Mouse (Mus musculus): ENCODE measurements around the gene Lypd5. TPM values are rescaled to one million over a fixed set of nuclear protein-coding genes. Genes with fewer than 3 reads are reported as not detected.

The Lypd5 gene
- polyA plus RNA-seq (2015; fragmentation: Nextera tagmentation; extraction: Ambion mirVana), result not detected in 2 replicates

- no peaks in the 10 kb centered on the region for H3K4me1 ChIP-seq (ENCODE audit: control insufficient read depth, low read depth, low read length)
- 33% methylated on average over 6 of the region's 6 CpGs for WGBS (ENCODE audit: insufficient replicate concordance)
- H3K4me3 ChIP-seq (ENCODE audit: low read depth, low read length), result no peak within 1 kb of the TSS
- H3K27ac ChIP-seq (ENCODE audit: low read length), result no peak within 1 kb of the TSS
- no peak for ATAC-seq (ENCODE audit: low read depth)
- no peaks in the 10 kb centered on the region for H3K9me3 ChIP-seq (replicated peaks; ENCODE audit: control insufficient read depth, low read length)
- H3K9ac ChIP-seq (ENCODE audit: low read depth, low read length), result no peak within 1 kb of the TSS
- no peaks in the 10 kb centered on the region; the same call in 1 of the 2 replicates for H3K27me3 ChIP-seq (ENCODE audit: control insufficient read depth, insufficient read depth, low read depth, low read length)
- H3K36me3 ChIP-seq (ENCODE audit: control insufficient read depth, insufficient read depth), result no peaks in the 10 kb centered on the region
- H3K4me2 ChIP-seq (ENCODE audit: low read depth, low read length), result no peak within 1 kb of the TSS
Observed at GRCm38 (mm10) chr7:24348896-24349295, at the start of gene Lypd5. Lypd5 (plus strand) TSS chr7:24349196.

GRCm38 (mm10) chr7:24299823-24300481 lies 49.0 kb upstream of the Lypd5 start:
- Histone ChIP-seq H3K9me3 (replicated peaks; ENCODE audit: control insufficient read depth, low read length) (no peaks in the 10 kb centered on the region), H3K9ac (ENCODE audit: low read depth, low read length) (peak overlapping the region; percentile 30; the same call in 1 of the 2 replicates), H3K27me3 (ENCODE audit: control insufficient read depth, insufficient read depth, low read depth, low read length) (no peaks in the 10 kb centered on the region), H3K36me3 (ENCODE audit: control insufficient read depth, insufficient read depth) (no peaks in the 10 kb centered on the region), H3K4me3 (ENCODE audit: low read depth, low read length) (peak overlapping the region; percentile 74), H3K4me1 (ENCODE audit: control insufficient read depth, low read depth, low read length) (peaks cover 12% of the 10 kb centered on the region), H3K27ac (ENCODE audit: low read length) (no peak overlapping the region), H3K4me2 (ENCODE audit: low read depth, low read length) (peak overlapping the region; percentile 94)
- ATAC-seq (ENCODE audit: low read depth), result no peak
- under 1% methylated on average over 18 of the region's 18 CpGs for WGBS (ENCODE audit: insufficient replicate concordance)

GRCm38 (mm10) chr7:24300771-24301282 lies 48.2 kb upstream of the Lypd5 start, which contains the start of gene Zfp61:
Zfp61 (minus strand) TSS chr7:24301232.
- ATAC-seq (ENCODE audit: low read depth), result peak; percentile 75
- H3K27me3 ChIP-seq (ENCODE audit: control insufficient read depth, insufficient read depth, low read depth, low read length), result no peaks in the 10 kb centered on the region
- H3K4me3 ChIP-seq (ENCODE audit: low read depth, low read length), result peak within 1 kb of the TSS; percentile 74
- peak within 1 kb of the TSS; percentile 55 for H3K9ac ChIP-seq (ENCODE audit: low read depth, low read length)
- H3K27ac ChIP-seq (ENCODE audit: low read length), result no peak within 1 kb of the TSS
- peak within 1 kb of the TSS; percentile 94 for H3K4me2 ChIP-seq (ENCODE audit: low read depth, low read length)
- no peaks in the 10 kb centered on the region for H3K36me3 ChIP-seq (ENCODE audit: control insufficient read depth, insufficient read depth)
- H3K9me3 ChIP-seq (replicated peaks; ENCODE audit: control insufficient read depth, low read length), result no peaks in the 10 kb centered on the region
- 4% methylated on average over 13 of the region's 13 CpGs for WGBS (ENCODE audit: insufficient replicate concordance)
- H3K4me1 ChIP-seq (ENCODE audit: control insufficient read depth, low read depth, low read length), result peaks cover 12% of the 10 kb centered on the region

DNA sequence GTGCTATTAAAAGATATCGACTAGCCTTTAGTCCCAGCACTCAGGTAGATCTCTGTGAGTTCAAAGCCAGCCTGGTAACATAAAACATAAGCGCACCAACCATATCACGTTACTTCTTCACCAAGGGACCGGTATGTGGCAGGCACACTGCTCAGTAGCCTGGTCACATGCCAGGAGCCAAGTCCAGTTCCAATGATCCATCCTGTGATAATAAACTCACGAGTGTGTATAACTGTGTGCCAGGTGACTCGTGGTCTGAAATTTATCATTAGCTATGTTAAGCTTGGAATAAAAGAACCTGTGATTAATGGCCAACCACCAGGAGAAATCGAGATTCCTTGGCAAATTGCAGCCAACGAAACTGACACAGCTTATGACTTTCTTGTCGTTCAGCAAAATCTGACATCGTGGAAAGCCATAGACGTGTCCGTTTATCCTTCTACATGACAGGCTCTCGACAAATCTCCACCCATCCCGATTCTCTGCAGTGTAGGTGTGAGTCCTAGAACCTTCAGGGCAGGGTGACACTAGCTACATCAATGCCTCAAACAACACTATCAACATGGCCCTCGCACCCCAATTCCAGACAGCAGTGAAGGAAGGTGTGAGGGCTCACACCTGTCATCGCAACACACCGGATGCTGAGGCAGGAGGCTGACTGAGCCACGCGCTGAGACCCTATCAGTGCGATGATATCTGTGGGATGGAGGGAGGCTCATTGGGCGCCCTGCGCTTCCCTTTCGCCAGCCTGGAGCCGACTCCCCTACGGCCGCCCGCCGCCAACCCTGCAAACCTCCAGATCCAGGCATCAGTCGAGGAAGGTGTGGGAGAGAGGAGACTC lies 33.0 kb upstream of the Lypd5 start:
- WGBS (ENCODE audit: insufficient replicate concordance), result 25% methylated on average over 29 of the region's 29 CpGs
- Histone ChIP-seq H3K9ac (ENCODE audit: low read depth, low read length) (peak overlapping the region; percentile 64), H3K4me3 (ENCODE audit: low read depth, low read length) (peak overlapping the region; percentile 69), H3K27ac (ENCODE audit: low read length) (0 out of 2 replicates have a peak overlapping the region, but pooled peaks have one; percentile 45), H3K9me3 (replicated peaks; ENCODE audit: control insufficient read depth, low read length) (no peaks in the 10 kb centered on the region), H3K27me3 (ENCODE audit: control insufficient read depth, insufficient read depth, low read depth, low read length) (no peaks in the 10 kb centered on the region), H3K4me2 (ENCODE audit: low read depth, low read length) (peak overlapping the region; percentile 87), H3K36me3 (ENCODE audit: control insufficient read depth, insufficient read depth) (no peaks in the 10 kb centered on the region), H3K4me1 (ENCODE audit: control insufficient read depth, low read depth, low read length) (peaks cover 10% of the 10 kb centered on the region)
- ATAC-seq (ENCODE audit: low read depth), result peak; percentile 45

- Histone ChIP-seq H3K36me3 (ENCODE audit: control insufficient read depth, insufficient read depth) (no peaks in the 10 kb centered on the region), H3K4me1 (ENCODE audit: control insufficient read depth, low read depth, low read length) (peaks cover 10% of the 10 kb centered on the region), H3K27me3 (ENCODE audit: control insufficient read depth, insufficient read depth, low read depth, low read length) (no peaks in the 10 kb centered on the region), H3K4me2 (ENCODE audit: low read depth, low read length) (peak within 1 kb of the TSS; percentile 87), H3K27ac (ENCODE audit: low read length) (peak within 1 kb of the TSS; percentile 75; the same call in 1 of the 2 replicates), H3K9ac (ENCODE audit: low read depth, low read length) (peak within 1 kb of the TSS; percentile 74), H3K9me3 (replicated peaks; ENCODE audit: control insufficient read depth, low read length) (no peaks in the 10 kb centered on the region), H3K4me3 (ENCODE audit: low read depth, low read length) (peak within 1 kb of the TSS; percentile 69)
- under 1% methylated on average over 33 of the region's 33 CpGs for WGBS (ENCODE audit: insufficient replicate concordance)
- peak; percentile 95 for ATAC-seq (ENCODE audit: low read depth)
Observed at GRCm38 (mm10) chr7:24316567-24317092, 32.4 kb upstream of the Lypd5 start, which contains the start of gene Zfp94. Zfp94 (minus strand) TSS chr7:24316666.

DNA sequence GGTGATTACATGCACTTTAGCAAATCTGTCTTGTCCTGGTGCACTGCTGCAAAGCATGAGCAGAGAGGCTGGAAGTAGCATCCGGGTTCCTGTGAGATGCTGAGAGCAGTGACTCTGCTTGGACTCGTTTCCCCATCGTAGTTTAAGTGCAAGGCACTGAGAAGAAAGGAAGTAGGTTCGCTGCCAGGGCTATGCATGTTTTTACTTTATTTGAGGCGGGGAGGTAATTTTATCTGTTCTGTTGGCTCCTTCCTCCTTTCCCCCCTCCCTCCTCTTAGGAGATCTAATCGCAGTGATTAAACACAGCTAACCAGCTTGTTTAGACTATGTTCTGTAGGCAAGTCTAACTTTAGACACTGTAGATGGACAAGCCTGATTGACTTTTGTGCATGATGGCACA lies 30.1 kb upstream of the Lypd5 start:
- Histone ChIP-seq H3K9me3 (replicated peaks; ENCODE audit: control insufficient read depth, low read length) (no peaks in the 10 kb centered on the region), H3K36me3 (ENCODE audit: control insufficient read depth, insufficient read depth) (no peaks in the 10 kb centered on the region), H3K4me3 (ENCODE audit: low read depth, low read length) (no peak overlapping the region), H3K9ac (ENCODE audit: low read depth, low read length) (no peak overlapping the region), H3K27ac (ENCODE audit: low read length) (no peak overlapping the region), H3K27me3 (ENCODE audit: control insufficient read depth, insufficient read depth, low read depth, low read length) (no peaks in the 10 kb centered on the region), H3K4me1 (ENCODE audit: control insufficient read depth, low read depth, low read length) (peaks cover 10% of the 10 kb centered on the region), H3K4me2 (ENCODE audit: low read depth, low read length) (no peak overlapping the region)
- 34% methylated on average over 6 of the region's 6 CpGs for WGBS (ENCODE audit: insufficient replicate concordance)
- no peak for ATAC-seq (ENCODE audit: low read depth)

GRCm38 (mm10) chr7:24322593-24322992 lies 26.4 kb upstream of the Lypd5 start:
- H3K4me2 ChIP-seq (ENCODE audit: low read depth, low read length), result no peak overlapping the region
- H3K4me3 ChIP-seq (ENCODE audit: low read depth, low read length), result no peak overlapping the region
- no peak overlapping the region for H3K27ac ChIP-seq (ENCODE audit: low read length)
- H3K4me1 ChIP-seq (ENCODE audit: control insufficient read depth, low read depth, low read length), result no peaks in the 10 kb centered on the region
- ATAC-seq (ENCODE audit: low read depth), result no peak
- H3K36me3 ChIP-seq (ENCODE audit: control insufficient read depth, insufficient read depth), result no peaks in the 10 kb centered on the region
- 53% methylated on average over 4 of the region's 4 CpGs for WGBS (ENCODE audit: insufficient replicate concordance)
- no peaks in the 10 kb centered on the region for H3K9me3 ChIP-seq (replicated peaks; ENCODE audit: control insufficient read depth, low read length)
- peaks cover 5% of the 10 kb centered on the region for H3K27me3 ChIP-seq (ENCODE audit: control insufficient read depth, insufficient read depth, low read depth, low read length)
- no peak overlapping the region for H3K9ac ChIP-seq (ENCODE audit: low read depth, low read length)

DNA sequence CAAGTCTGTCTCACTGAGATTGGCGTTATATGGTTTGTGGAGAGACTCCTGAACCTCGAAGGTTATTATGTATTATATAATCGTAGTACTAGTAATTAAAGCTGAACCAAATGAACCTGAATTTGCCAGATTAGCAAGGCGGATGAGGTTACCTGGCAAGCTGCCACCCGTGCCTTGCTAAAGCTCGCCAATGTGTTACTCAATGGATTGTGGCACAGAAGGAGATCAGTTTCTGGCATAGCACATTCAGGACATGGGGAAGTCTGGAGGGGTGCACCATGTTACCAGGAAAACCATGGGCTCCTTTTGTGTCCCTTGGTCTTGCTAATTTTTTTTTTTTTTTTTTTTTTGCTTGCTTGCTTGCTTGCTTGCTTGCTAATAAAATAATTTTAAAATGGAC lies 23.8 kb upstream of the Lypd5 start:
- H3K36me3 ChIP-seq (ENCODE audit: control insufficient read depth, insufficient read depth), result no peaks in the 10 kb centered on the region
- H3K4me2 ChIP-seq (ENCODE audit: low read depth, low read length), result no peak overlapping the region
- no peaks in the 10 kb centered on the region for H3K4me1 ChIP-seq (ENCODE audit: control insufficient read depth, low read depth, low read length)
- peaks cover 5% of the 10 kb centered on the region for H3K27me3 ChIP-seq (ENCODE audit: control insufficient read depth, insufficient read depth, low read depth, low read length)
- H3K27ac ChIP-seq (ENCODE audit: low read length), result no peak overlapping the region
- ATAC-seq (ENCODE audit: low read depth), result no peak
- H3K4me3 ChIP-seq (ENCODE audit: low read depth, low read length), result no peak overlapping the region
- no peak overlapping the region for H3K9ac ChIP-seq (ENCODE audit: low read depth, low read length)
- H3K9me3 ChIP-seq (replicated peaks; ENCODE audit: control insufficient read depth, low read length), result no peaks in the 10 kb centered on the region
- 69% methylated on average over 6 of the region's 6 CpGs for WGBS (ENCODE audit: insufficient replicate concordance)
